Mouse (Mus musculus): ENCODE results near the gene Jaml. TPM values are rescaled to one million over a fixed set of nuclear protein-coding genes. Genes with fewer than 3 reads are reported as not detected.
A peak's percentile ranks its signal among the peaks of the same experiment; 100 is the strongest.

The Jaml gene
- total RNA-seq, 1 experiment, result 0.40 TPM

DNA sequence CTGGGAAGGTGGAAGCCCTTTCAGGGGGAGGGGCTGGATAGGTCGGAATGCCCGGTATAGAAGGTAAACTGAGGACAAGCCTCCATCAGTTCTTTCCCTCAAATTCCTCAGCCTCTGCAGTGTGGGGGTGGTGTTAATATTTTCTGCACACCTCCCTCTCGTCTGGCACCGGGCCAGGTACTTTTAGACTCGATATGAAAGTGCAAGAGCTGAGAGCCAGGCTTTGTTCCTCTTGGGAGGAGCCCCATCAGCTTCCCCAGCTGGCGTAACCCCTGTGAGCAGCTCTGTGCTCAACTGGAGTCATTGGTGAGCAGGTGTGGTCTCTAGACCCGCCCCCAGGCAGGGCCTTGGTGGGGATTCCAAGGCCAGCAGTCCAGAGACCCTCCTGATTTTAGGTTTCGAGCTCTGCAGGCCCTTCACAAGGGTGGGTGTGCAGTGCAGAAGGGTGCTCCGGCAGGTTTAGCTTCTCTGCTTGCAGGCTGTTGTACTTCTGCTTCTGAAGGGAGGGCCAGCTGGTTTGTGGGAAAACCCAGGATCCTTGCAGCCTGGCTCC, 43.3 kb downstream of the Jaml start:
- H3K27ac ChIP-seq (ENCODE audit: insufficient read depth, low read depth, low read length, poor library complexity, severe bottlenecking), result no peak overlapping the region
- no peak for DNase-seq (ENCODE audit: low read depth, low spot score)
- peaks cover 4 to 24% of the 10 kb centered on the region in 2 experiments; a peak in 3 of 4 replicates for H3K4me1 ChIP-seq (ENCODE audit: control insufficient read depth in 2 of 2, insufficient read depth in 2 of 2, low read length in 2 of 2, poor library complexity in 1 of 2)
- no peaks in the 10 kb centered on the region for H3K36me3 ChIP-seq (ENCODE audit: control insufficient read depth, insufficient read depth, low read length, poor library complexity, severe bottlenecking)
- TF ChIP-seq ZC3H11A (IDR thresholded peaks at IDR 0.05; ENCODE audit: borderline replicate concordance, low read depth, low read length) (no peak), CHD2 (IDR thresholded peaks at IDR 0.05; ENCODE audit: low read depth, low read length) (no peak), ZNF384 (IDR thresholded peaks at IDR 0.05; ENCODE audit: low read depth, low read length) (no peak), HCFC1 (IDR thresholded peaks at IDR 0.05; ENCODE audit: borderline replicate concordance, insufficient read depth, low read length) (no peak), MAFK (IDR thresholded peaks at IDR 0.05; ENCODE audit: insufficient read depth, low read depth, low read length) (no peak)
- H3K9me3 ChIP-seq (ENCODE audit: control insufficient read depth, insufficient read depth, low read depth, low read length), result no peaks in the 10 kb centered on the region
- H3K4me3 ChIP-seq (ENCODE audit: insufficient read depth in 1 of 2, low read depth in 1 of 2, low read length in 2 of 2, poor library complexity in 1 of 2, severe bottlenecking in 1 of 2), result peak overlapping the region; percentile 39 to 42
- H3K9ac ChIP-seq (ENCODE audit: insufficient read depth, low read depth, low read length, poor library complexity, severe bottlenecking), result no peak overlapping the region; the same call in 1 of the 2 replicates
- in situ Hi-C loops (cut with MboI; ENCODE audit: low sequenced_read_pairs in 2 of 2, unreplicated experiment in 2 of 2), result no loop called here

DNA sequence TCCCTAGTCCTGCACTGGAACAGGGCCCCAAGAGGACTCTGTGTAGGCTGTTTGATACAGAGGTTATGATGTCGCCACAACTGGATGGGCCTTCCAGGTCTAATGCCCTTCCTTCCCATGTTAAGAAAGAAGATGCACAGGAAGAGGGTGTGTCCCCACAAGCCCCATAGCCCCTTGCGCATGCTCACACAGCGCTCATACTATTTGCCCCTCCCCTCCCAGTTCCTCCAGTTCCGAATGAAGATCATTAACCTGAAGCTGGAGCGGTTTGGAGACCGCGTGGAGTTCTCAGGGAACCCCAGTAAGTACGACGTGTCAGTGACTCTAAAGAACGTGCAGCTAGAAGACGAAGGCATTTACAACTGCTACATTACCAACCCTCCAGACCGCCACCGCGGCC, 46.2 kb downstream of the Jaml start:
- no peak overlapping the region for H3K27ac ChIP-seq (ENCODE audit: insufficient read depth, low read depth, low read length, poor library complexity, severe bottlenecking)
- H3K4me1 ChIP-seq (ENCODE audit: control insufficient read depth in 2 of 2, insufficient read depth in 2 of 2, low read length in 2 of 2, poor library complexity in 1 of 2), result peaks cover 4 to 26% of the 10 kb centered on the region in 2 experiments; a peak in 3 of 4 replicates
- no peaks in the 10 kb centered on the region for H3K9me3 ChIP-seq (ENCODE audit: control insufficient read depth, insufficient read depth, low read depth, low read length)
- peak overlapping the region; percentile 34; the same call in 1 of the 2 replicates for H3K9ac ChIP-seq (ENCODE audit: insufficient read depth, low read depth, low read length, poor library complexity, severe bottlenecking)
- TF ChIP-seq HCFC1 (IDR thresholded peaks at IDR 0.05; ENCODE audit: borderline replicate concordance, insufficient read depth, low read length) (no peak), MAFK (IDR thresholded peaks at IDR 0.05; ENCODE audit: insufficient read depth, low read depth, low read length) (no peak), ZNF384 (IDR thresholded peaks at IDR 0.05; ENCODE audit: low read depth, low read length) (no peak), CHD2 (IDR thresholded peaks at IDR 0.05; ENCODE audit: low read depth, low read length) (no peak), ZC3H11A (IDR thresholded peaks at IDR 0.05; ENCODE audit: borderline replicate concordance, low read depth, low read length) (no peak)
- in situ Hi-C loops (cut with MboI; ENCODE audit: low sequenced_read_pairs in 2 of 2, unreplicated experiment in 2 of 2), result no loop called here
- H3K4me3 ChIP-seq (ENCODE audit: insufficient read depth in 1 of 2, low read depth in 1 of 2, low read length in 2 of 2, poor library complexity in 1 of 2, severe bottlenecking in 1 of 2), result peak overlapping the region; percentile 34 to 38; a peak in 2 of 4 replicates
- no peaks in the 10 kb centered on the region for H3K36me3 ChIP-seq (ENCODE audit: control insufficient read depth, insufficient read depth, low read length, poor library complexity, severe bottlenecking)
- DNase-seq (ENCODE audit: low read depth, low spot score), result no peak

DNA sequence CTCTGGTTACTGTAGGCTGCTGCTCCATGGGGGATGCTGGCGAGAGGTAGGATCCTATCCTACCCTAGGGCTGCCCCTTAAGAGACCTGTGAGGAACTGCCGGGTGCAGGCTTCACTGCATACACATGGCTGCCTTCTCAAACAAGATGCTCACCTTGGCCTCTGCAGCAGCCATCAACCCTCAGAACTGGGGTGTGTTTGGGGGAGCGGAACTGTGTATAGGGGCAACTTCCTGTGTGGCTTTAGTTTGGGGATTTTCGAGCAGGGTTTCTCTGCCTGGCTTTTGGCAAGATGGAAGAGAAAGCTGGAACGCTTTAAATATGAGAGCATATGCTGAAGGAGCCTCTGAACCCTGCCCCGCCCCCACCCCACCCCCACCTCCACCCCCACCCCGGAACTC, 48.0 kb downstream of the Jaml start:
- H3K9me3 ChIP-seq (ENCODE audit: control insufficient read depth, insufficient read depth, low read depth, low read length), result no peaks in the 10 kb centered on the region
- peak overlapping the region in 1 of 2 experiments; percentile 1; a peak in 1 of 4 replicates for H3K4me3 ChIP-seq (ENCODE audit: insufficient read depth in 1 of 2, low read depth in 1 of 2, low read length in 2 of 2, poor library complexity in 1 of 2, severe bottlenecking in 1 of 2)
- H3K27ac ChIP-seq (ENCODE audit: insufficient read depth, low read depth, low read length, poor library complexity, severe bottlenecking), result no peak overlapping the region
- in situ Hi-C loops (cut with MboI; ENCODE audit: low sequenced_read_pairs in 2 of 2, unreplicated experiment in 2 of 2), result no loop called here
- peaks cover 4 to 26% of the 10 kb centered on the region in 2 experiments; a peak in 3 of 4 replicates for H3K4me1 ChIP-seq (ENCODE audit: control insufficient read depth in 2 of 2, insufficient read depth in 2 of 2, low read length in 2 of 2, poor library complexity in 1 of 2)
- H3K9ac ChIP-seq (ENCODE audit: insufficient read depth, low read depth, low read length, poor library complexity, severe bottlenecking), result no peak overlapping the region
- no peak for DNase-seq (ENCODE audit: low read depth, low spot score)
- no peak for TF ChIP-seq ZC3H11A (IDR thresholded peaks at IDR 0.05; ENCODE audit: borderline replicate concordance, low read depth, low read length)
- no peaks in the 10 kb centered on the region for H3K36me3 ChIP-seq (ENCODE audit: control insufficient read depth, insufficient read depth, low read length, poor library complexity, severe bottlenecking)

DNA sequence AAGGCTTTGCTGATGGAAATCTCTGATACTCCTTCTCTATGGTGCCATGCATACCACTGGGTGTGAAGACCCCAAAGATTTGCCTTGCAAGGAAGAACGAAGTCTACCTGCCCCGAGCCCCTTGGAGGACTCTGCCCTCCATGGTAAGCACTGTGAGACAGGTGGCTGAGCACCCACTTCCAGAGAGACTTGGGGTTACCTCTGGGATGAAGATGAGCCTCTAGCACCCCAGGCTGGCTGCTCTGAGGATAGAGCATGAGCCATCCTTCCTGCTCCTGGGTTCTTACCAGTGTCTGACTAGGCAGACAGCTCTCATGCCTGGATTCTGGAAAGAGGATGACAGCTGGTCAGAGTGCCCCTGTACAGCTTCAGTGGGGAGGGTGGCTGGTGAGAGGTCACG, 51.1 kb downstream of the Jaml start:
- DNase-seq (ENCODE audit: low read depth, low spot score), result no peak
- Histone ChIP-seq H3K36me3 (ENCODE audit: control insufficient read depth, insufficient read depth, low read length, poor library complexity, severe bottlenecking) (no peaks in the 10 kb centered on the region), H3K9me3 (ENCODE audit: control insufficient read depth, insufficient read depth, low read depth, low read length) (no peaks in the 10 kb centered on the region), H3K9ac (ENCODE audit: insufficient read depth, low read depth, low read length, poor library complexity, severe bottlenecking) (no peak overlapping the region), H3K27ac (ENCODE audit: insufficient read depth, low read depth, low read length, poor library complexity, severe bottlenecking) (no peak overlapping the region), H3K4me3 (ENCODE audit: insufficient read depth in 1 of 2, low read depth in 1 of 2, low read length in 2 of 2, poor library complexity in 1 of 2, severe bottlenecking in 1 of 2) (no peak overlapping the region), H3K4me1 (ENCODE audit: control insufficient read depth in 2 of 2, insufficient read depth in 2 of 2, low read length in 2 of 2, poor library complexity in 1 of 2) (peaks cover 4 to 17% of the 10 kb centered on the region in 2 experiments; a peak in 3 of 4 replicates)
- in situ Hi-C loops (cut with MboI; ENCODE audit: low sequenced_read_pairs in 2 of 2, unreplicated experiment in 2 of 2), result no loop called here
- TF ChIP-seq CHD2 (IDR thresholded peaks at IDR 0.05; ENCODE audit: low read depth, low read length) (no peak), MAFK (IDR thresholded peaks at IDR 0.05; ENCODE audit: insufficient read depth, low read depth, low read length) (no peak), ZNF384 (IDR thresholded peaks at IDR 0.05; ENCODE audit: low read depth, low read length) (no peak), HCFC1 (IDR thresholded peaks at IDR 0.05; ENCODE audit: borderline replicate concordance, insufficient read depth, low read length) (no peak), ZC3H11A (IDR thresholded peaks at IDR 0.05; ENCODE audit: borderline replicate concordance, low read depth, low read length) (no peak)
